Mouse (Mus musculus) hematopoietic stem cell, adult 5-6 weeks (primary cell): Measurements from ENCODE around the gene Dlec1. TPM values are rescaled to one million over a fixed set of nuclear protein-coding genes. Genes with fewer than 3 reads are reported as not detected.

Source experiments
- ATAC-seq, 2 experiments: fragments of 125-278 bp in 1 of 2; replicated peaks in 1 of 2; 2 replicates each; pipeline ENCODE4 v1.8.0; 2016 to 2017; ENCODE audit warnings: inconsistent platforms in 2 of 2, mild to moderate bottlenecking in 2 of 2, moderate number of reproducible peaks in 2 of 2, low read depth in 1 of 2, moderate TSS enrichment in 1 of 2; ENCODE audit not compliant: low FRiP score in 2 of 2, poor library complexity in 2 of 2, severe bottlenecking in 2 of 2, insufficient read depth in 1 of 2, low TSS enrichment in 1 of 2
- total RNA-seq: library from RNA; stranded (forward); fragments of 172-1452, 232-1000 nt; gene quantifications from 2 replicates; pipeline ENCODE4 v1.2.3, GENCODE M21; 2017

The Dlec1 gene
- total RNA-seq, 1 experiment from 2014 or later: 0.55 TPM

GRCm38 (mm10) chr9:119119409-119120167 is 17.3 kb downstream of the Dlec1 start:
- ATAC-seq: no peak

DNA sequence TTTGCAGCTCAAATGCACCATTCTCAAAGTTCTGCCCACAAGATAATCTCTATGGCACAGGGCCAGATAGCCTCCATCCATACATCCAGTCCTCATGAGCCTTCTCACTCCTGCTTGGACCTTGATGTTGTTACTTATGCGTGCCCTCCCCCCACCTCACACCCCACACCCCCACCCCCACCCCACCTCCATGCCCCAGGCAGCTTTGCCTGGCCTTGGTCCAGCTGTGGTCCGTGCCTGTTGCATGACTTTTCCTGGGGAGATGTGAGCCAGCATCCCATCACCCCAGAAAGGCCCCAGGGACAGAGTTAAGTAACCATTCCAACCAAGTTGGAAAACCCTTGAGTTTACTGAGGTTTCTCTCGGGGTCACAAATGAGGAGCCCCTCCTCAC is 17.9 kb downstream of the Dlec1 start:
- no peak for ATAC-seq

- ATAC-seq: no peak; a peak in 1 of 4 replicates
These were observed 20.5 kb downstream of the Dlec1 start for GRCm38 (mm10) chr9:119122596-119123369.

- ATAC-seq: no peak
These were observed 26.3 kb downstream of the Dlec1 start for GRCm38 (mm10) chr9:119128436-119129181.

- ATAC-seq: no peak
These were observed 28.4 kb downstream of the Dlec1 start for GRCm38 (mm10) chr9:119130692-119131091.

DNA sequence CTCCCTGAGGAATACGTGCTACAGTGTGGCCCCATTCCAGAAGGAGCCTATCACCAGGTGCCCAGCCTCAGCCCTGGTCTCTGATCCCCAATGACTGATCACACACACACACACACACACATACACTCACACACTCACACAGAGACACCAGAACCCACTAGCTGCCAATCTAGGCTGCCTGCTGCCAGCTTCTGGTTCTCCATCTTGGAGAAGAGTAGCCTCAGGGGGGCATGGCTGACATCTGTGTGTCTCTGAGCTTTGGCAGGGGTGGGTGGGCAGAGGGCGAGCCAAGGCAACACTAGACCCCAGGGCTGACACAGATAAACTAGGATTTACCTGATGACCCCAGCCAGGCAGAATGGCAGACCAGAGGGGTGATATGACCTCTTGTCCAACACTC is 36.6 kb downstream of the Dlec1 start:
- no peak for ATAC-seq

DNA sequence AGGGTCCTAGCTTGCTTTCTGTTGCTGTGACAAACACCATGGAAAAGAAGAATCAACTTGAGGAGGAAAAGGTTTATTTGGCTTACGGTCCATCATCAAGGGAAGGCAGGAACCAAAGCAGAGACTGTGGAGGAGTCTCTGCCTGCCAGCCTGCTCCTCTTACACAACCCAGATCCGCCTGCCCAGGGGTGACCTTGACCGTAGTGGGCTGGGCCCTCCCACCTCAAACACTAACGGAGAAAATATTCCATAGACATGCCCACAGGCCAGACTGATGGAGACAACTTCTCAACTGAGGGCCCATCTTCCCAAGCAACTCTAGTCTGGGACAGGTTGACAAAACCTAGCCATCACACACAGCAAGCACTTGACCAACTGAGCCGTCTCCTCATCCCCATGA is 39.8 kb downstream of the Dlec1 start:
- no peak for ATAC-seq

GRCm38 (mm10) chr9:119143372-119143771 is 41.1 kb downstream of the Dlec1 start:
- ATAC-seq: no peak

DNA sequence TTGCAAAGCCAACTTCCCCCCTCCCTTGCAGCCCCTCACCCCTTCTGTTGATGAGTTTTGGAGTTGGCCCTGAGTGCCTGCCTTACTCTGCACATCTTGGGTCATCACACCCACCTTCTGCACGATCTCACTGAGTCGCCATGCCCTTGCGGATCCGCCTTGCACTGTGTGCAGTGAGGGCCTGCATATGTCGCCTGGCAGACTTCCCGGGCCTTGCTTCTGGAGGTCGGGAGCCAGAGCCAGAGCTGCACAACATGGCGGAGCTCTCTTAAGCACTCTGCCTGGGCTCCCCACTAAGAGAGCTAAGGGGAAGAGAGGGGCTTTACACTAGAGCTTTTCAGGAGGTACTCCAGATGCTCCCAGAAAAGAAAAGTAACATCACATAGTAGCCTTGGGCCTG is 42.4 kb downstream of the Dlec1 start:
- no peak for ATAC-seq

DNA sequence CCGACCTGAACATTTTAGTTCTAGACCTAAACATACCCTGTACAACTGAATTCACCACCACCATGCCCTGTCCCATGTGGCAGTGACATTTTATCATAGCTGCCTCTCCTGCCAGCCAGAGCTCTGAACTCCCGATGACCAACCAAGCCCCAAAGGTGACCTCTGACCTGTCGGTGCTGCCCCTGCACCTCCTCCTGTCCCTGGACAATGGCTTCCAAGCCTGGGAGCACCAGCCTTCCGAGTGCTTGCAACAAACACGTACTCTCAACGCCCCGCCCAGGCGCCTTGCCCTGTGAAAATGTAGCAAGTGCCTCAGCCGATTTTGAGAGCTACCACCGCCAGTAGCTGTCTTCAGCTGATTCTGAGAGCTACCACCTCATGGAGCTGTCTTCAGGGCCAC is 42.9 kb downstream of the Dlec1 start:
- no peak for ATAC-seq

- ATAC-seq: no peak
These were observed 43.4 kb downstream of the Dlec1 start for GRCm38 (mm10) chr9:119145638-119146037.

- ATAC-seq: no peak
These were observed 44.0 kb downstream of the Dlec1 start for GRCm38 (mm10) chr9:119146098-119146770.

GRCm38 (mm10) chr9:119149601-119150000 is 47.3 kb downstream of the Dlec1 start:
- 0 out of 4 replicates have a peak, but pooled peaks have one; percentile 5 to 43 for ATAC-seq

DNA sequence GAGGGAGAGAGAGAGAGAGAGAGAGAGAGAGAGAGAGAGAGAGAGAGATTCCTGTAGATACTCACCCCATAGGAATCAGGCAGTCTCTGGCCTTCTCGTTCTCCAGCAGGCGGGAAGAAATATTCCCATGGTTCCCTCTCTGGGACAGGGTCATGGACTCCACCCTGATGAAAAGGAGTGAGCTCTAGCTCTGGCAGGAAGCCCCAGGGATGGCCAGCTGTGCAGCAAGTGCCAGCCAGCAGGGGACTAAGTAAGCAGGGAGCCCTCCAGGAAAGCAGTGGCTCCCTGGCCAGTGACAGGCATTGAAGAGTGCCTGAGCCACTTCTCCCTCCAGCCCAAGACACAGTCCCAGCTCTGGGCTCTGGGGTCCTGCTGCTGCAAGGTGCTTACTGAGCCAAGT is 49.5 kb downstream of the Dlec1 start:
- ATAC-seq: no peak

- ATAC-seq: no peak
These were observed 53.1 kb downstream of the Dlec1 start for GRCm38 (mm10) chr9:119155416-119155815.

- no peak for ATAC-seq
These were observed 53.5 kb downstream of the Dlec1 start for GRCm38 (mm10) chr9:119155826-119156225.
